Mouse (Mus musculus) midbrain, embryonic 16.5 days (tissue): ENCODE data around the gene Rab3d. TPM values are rescaled to one million over a fixed set of nuclear protein-coding genes. Genes with fewer than 3 reads are reported as not detected.

ENCODE experiments used
- ATAC-seq: fragments of 200-750 bp; cut with Nextera tagmentation; 2 replicates; pipeline ENCODE4 v1.8.0; 2017; ENCODE audit warnings: moderate TSS enrichment
- H3K27ac ChIP-seq: fragments of 300-500 bp; sonication (generic); 2 replicates; pipeline ENCODE4 v1.5.1; 2014; ENCODE audit warnings: mild to moderate bottlenecking, low read length, mixed read lengths
- H3K27me3 ChIP-seq: fragments of 300-500 bp; sonication (generic); 2 replicates; pipeline ENCODE4 v1.6.1; 2014; ENCODE audit warnings: low read depth, low read length, mixed read lengths; ENCODE audit not compliant: control insufficient read depth, insufficient read depth
- H3K36me3 ChIP-seq: fragments of 300-500 bp; sonication (generic); 2 replicates; pipeline ENCODE4 v1.6.1; 2014; ENCODE audit warnings: mild to moderate bottlenecking, low read length, moderate library complexity, mixed read lengths; ENCODE audit not compliant: control insufficient read depth, insufficient read depth
- H3K4me1 ChIP-seq: fragments of 300-500 bp; sonication (generic); 2 replicates; pipeline ENCODE4 v1.6.1; 2014; ENCODE audit warnings: mild to moderate bottlenecking, low read length, mixed read lengths; ENCODE audit not compliant: control insufficient read depth, insufficient read depth
- H3K4me2 ChIP-seq: fragments of 300-500 bp; sonication (generic); 2 replicates; pipeline ENCODE4 v1.6.1; 2014; ENCODE audit warnings: mild to moderate bottlenecking, low read length, mixed read lengths
- H3K4me3 ChIP-seq: fragments of 300-500 bp; sonication (generic); 2 replicates; pipeline ENCODE4 v1.5.1; 2014; ENCODE audit warnings: low read depth, mild to moderate bottlenecking, low read length, moderate library complexity, mixed read lengths
- H3K9ac ChIP-seq: fragments of 300-500 bp; sonication (generic); 2 replicates; pipeline ENCODE4 v1.6.1; 2014; ENCODE audit warnings: low read depth, low read length, mixed read lengths
- H3K9me3 ChIP-seq: fragments of 300-500 bp; sonication (generic); replicated peaks from 2 replicates; pipeline ENCODE4 v1.6.1; 2014; ENCODE audit warnings: mild to moderate bottlenecking, low read length, mixed read lengths; ENCODE audit not compliant: control insufficient read depth, poor library complexity, severe bottlenecking
- WGBS: fragments of 180-500 bp; shearing (Covaris S2); extraction: QIAGEN DNeasy Blood & Tissue Kit; methylation state at CpG from one replicate; pipeline ENCODE4 v1.1.7; 2014; 5-methylcytosine and 5-hydroxymethylcytosine counted together
- polyA plus RNA-seq: library from polyadenylated mRNA; unstranded; fragments of >200 nt; fragmentation: Nextera tagmentation; extraction: Ambion mirVana; gene quantifications from 2 replicates; pipeline ENCODE4 v1.2.1, GENCODE M21; 2015

Rab3d gene
- polyA plus RNA-seq, 1 experiment from 2014 or later: 19.9 TPM

DNA sequence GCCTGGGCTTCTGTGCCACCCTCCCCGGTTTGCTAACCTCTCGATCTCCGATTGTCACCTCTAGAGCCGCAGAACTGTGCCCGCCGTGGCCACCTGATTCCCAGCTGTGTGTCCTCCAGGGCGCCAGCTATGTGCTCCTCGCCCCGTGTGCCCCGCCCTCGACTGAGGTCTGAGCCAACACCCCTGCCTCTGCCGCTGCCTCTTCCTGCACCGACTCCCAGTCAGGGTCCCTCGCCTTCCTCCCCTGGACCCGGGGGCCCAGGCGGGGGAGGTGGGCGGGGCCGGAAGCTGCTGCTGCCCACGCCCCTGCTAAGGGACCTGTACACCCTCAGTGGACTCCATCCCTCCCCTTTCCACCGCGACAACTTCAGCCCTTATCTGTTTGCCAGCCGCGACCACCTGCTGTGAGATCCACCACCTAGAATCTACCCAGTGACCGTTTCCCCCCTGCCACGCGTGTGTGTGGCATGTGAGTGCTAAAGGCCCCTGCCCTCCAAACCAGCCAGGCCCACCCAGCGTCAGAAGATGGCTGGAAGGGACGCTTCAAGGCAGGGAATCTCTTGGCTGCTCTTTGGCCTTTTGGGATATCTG lies 29.6 kb upstream of the Rab3d start:
- Histone ChIP-seq H3K9me3 (no peaks in the 10 kb centered on the region), H3K27me3 (no peaks in the 10 kb centered on the region), H3K9ac (no peak overlapping the region), H3K36me3 (peaks cover 6% of the 10 kb centered on the region; the same call in 1 of the 2 replicates), H3K4me1 (no peaks in the 10 kb centered on the region), H3K4me3 (no peak overlapping the region), H3K4me2 (no peak overlapping the region), H3K27ac (no peak overlapping the region)
- ATAC-seq: no peak
- WGBS: 10% methylated on average over 27 of the region's 28 CpGs

GRCm38 (mm10) chr9:21944267-21944666 lies 26.3 kb upstream of the Rab3d start:
- no peak overlapping the region for H3K4me2 ChIP-seq
- no peak overlapping the region for H3K27ac ChIP-seq
- no peak for ATAC-seq
- WGBS: 28% methylated on average over 23 of the region's 23 CpGs
- H3K4me3 ChIP-seq: no peak overlapping the region
- H3K27me3 ChIP-seq: no peaks in the 10 kb centered on the region
- peaks cover 1% of the 10 kb centered on the region; the same call in 1 of the 2 replicates for H3K4me1 ChIP-seq
- no peaks in the 10 kb centered on the region for H3K9me3 ChIP-seq
- peaks cover 13% of the 10 kb centered on the region for H3K36me3 ChIP-seq
- H3K9ac ChIP-seq: no peak overlapping the region

DNA sequence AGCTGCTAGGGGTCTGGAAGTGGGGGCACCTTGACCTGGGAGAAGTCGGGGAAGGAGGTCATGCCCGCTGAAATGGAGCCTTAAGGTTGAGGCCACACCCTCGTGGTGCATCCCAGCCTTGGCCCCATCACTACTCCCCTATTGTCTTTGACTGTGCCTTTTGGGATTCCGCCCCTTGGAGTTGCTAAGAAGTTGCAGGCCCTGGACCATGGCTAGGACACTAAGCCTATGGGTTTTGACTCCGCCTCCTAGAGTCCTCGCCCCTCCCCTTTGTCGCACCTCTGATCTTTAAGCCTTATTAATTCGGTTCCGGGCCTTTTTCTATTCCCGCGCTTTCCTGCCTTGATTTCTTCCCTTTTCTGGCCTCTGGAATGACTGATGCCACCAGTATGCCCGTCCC lies 25.6 kb upstream of the Rab3d start:
- no peak overlapping the region for H3K9ac ChIP-seq
- no peak overlapping the region for H3K27ac ChIP-seq
- H3K9me3 ChIP-seq: no peaks in the 10 kb centered on the region
- no peak overlapping the region for H3K4me3 ChIP-seq
- no peaks in the 10 kb centered on the region for H3K27me3 ChIP-seq
- peaks cover 7% of the 10 kb centered on the region for H3K4me1 ChIP-seq
- 0 out of 2 replicates have a peak, but pooled peaks have one; percentile 5 for ATAC-seq
- 53% methylated on average over 12 of the region's 12 CpGs for WGBS
- H3K36me3 ChIP-seq: peaks cover 13% of the 10 kb centered on the region
- no peak overlapping the region for H3K4me2 ChIP-seq

GRCm38 (mm10) chr9:21943046-21943445 lies 25.1 kb upstream of the Rab3d start:
- H3K4me1 ChIP-seq: peaks cover 13% of the 10 kb centered on the region
- H3K4me3 ChIP-seq: no peak overlapping the region
- 80% methylated on average over 11 of the region's 12 CpGs for WGBS
- no peak overlapping the region for H3K27ac ChIP-seq
- H3K27me3 ChIP-seq: no peaks in the 10 kb centered on the region
- no peak overlapping the region for H3K4me2 ChIP-seq
- no peak for ATAC-seq
- H3K9me3 ChIP-seq: no peaks in the 10 kb centered on the region
- no peak overlapping the region for H3K9ac ChIP-seq
- peaks cover 13% of the 10 kb centered on the region for H3K36me3 ChIP-seq

- Histone ChIP-seq H3K9me3 (no peaks in the 10 kb centered on the region), H3K4me2 (peak overlapping the region; percentile 62), H3K4me1 (peaks cover 23% of the 10 kb centered on the region), H3K36me3 (peaks cover 7% of the 10 kb centered on the region), H3K27ac (no peak overlapping the region), H3K4me3 (peak overlapping the region; percentile 58), H3K9ac (0 out of 2 replicates have a peak overlapping the region, but pooled peaks have one; percentile 80), H3K27me3 (no peaks in the 10 kb centered on the region)
- ATAC-seq: no peak
- 87% methylated on average over 4 of the region's 4 CpGs for WGBS
Measured at GRCm38 (mm10) chr9:21938234-21938855, 20.4 kb upstream of the Rab3d start.

GRCm38 (mm10) chr9:21937711-21938175 lies 19.8 kb upstream of the Rab3d start:
- WGBS: 56% methylated on average over 4 of the region's 4 CpGs

GRCm38 (mm10) chr9:21936692-21937570 lies 18.9 kb upstream of the Rab3d start, which contains the start of gene Plppr2:
Gene Plppr2, plus strand, starts transcription at chr9:21937033.
- H3K36me3 ChIP-seq: peaks cover 5% of the 10 kb centered on the region
- H3K4me2 ChIP-seq: peak within 1 kb of the TSS; percentile 62
- H3K27ac ChIP-seq: peak within 1 kb of the TSS; percentile 86
- peak; percentile 90 for ATAC-seq
- H3K27me3 ChIP-seq: no peaks in the 10 kb centered on the region
- peak within 1 kb of the TSS; percentile 58 for H3K4me3 ChIP-seq
- peaks cover 23% of the 10 kb centered on the region for H3K4me1 ChIP-seq
- H3K9ac ChIP-seq: peak within 1 kb of the TSS; percentile 80
- under 1% methylated on average over 40 of the region's 43 CpGs for WGBS
- no peaks in the 10 kb centered on the region for H3K9me3 ChIP-seq

More at GRCm38 (mm10) chr9:21937711-21938175, 19.8 kb upstream of the Rab3d start:
- Histone ChIP-seq H3K4me2 (peak overlapping the region; percentile 62), H3K4me3 (peak overlapping the region; percentile 58), H3K27ac (0 out of 2 replicates have a peak overlapping the region, but pooled peaks have one; percentile 35), H3K9me3 (no peaks in the 10 kb centered on the region), H3K36me3 (peaks cover 7% of the 10 kb centered on the region), H3K27me3 (no peaks in the 10 kb centered on the region), H3K9ac (peak overlapping the region; percentile 80; the same call in 1 of the 2 replicates), H3K4me1 (peaks cover 23% of the 10 kb centered on the region)
- peak; percentile 47 for ATAC-seq

- ATAC-seq: no peak
- Histone ChIP-seq H3K4me2 (peak overlapping the region; percentile 62; the same call in 1 of the 2 replicates), H3K4me1 (peaks cover 23% of the 10 kb centered on the region), H3K27me3 (no peaks in the 10 kb centered on the region), H3K9me3 (no peaks in the 10 kb centered on the region), H3K36me3 (peaks cover 1% of the 10 kb centered on the region), H3K9ac (peak overlapping the region; percentile 4; the same call in 1 of the 2 replicates), H3K4me3 (no peak overlapping the region), H3K27ac (0 out of 2 replicates have a peak overlapping the region, but pooled peaks have one; percentile 86)
- WGBS: 90% methylated on average over 7 of the region's 7 CpGs
Measured at GRCm38 (mm10) chr9:21935466-21936131, 17.6 kb upstream of the Rab3d start.
